Mouse (Mus musculus): ENCODE results near the gene Elavl3. TPM values are rescaled to one million over a fixed set of nuclear protein-coding genes. Genes with fewer than 3 reads are reported as not detected.
A peak's percentile ranks its signal among the peaks of the same experiment; 100 is the strongest.

Gene Elavl3
- total and polyA plus RNA-seq, 2 experiments, result not detected

GRCm38 (mm10) chr9:22089281-22089680, 37.5 kb upstream of the Elavl3 start:
- H3K4me1 ChIP-seq (ENCODE audit: control insufficient read depth, insufficient read depth, low read length), result peaks cover 4% of the 10 kb centered on the region; the same call in 1 of the 2 replicates
- no peak overlapping the region for H3K9ac ChIP-seq (ENCODE audit: low read depth, low read length)
- no peaks in the 10 kb centered on the region for H3K27me3 ChIP-seq (ENCODE audit: control insufficient read depth, insufficient read depth, low read length)
- no peak for DNase-seq (ENCODE audit: extremely low read depth, low read depth, low spot score)
- TF ChIP-seq CTCF (IDR thresholded peaks at IDR 0.05; ENCODE audit: low read depth, low read length) (no peak), POLR2A (IDR thresholded peaks at IDR 0.05; ENCODE audit: extremely low read depth, insufficient read depth, low read length) (no peak)
- WGBS, result 99% methylated on average over 7 of the region's 7 CpGs
- no peak overlapping the region for H3K27ac ChIP-seq (replicated peaks; ENCODE audit: insufficient read depth, low read depth, low read length)
- H3K79me2 ChIP-seq (ENCODE audit: control insufficient read depth, insufficient read depth, low read length), result no peaks in the 10 kb centered on the region
- no peak overlapping the region for H3K4me3 ChIP-seq (ENCODE audit: insufficient read depth, low read depth, low read length)
- no peaks in the 10 kb centered on the region for H3K36me3 ChIP-seq (ENCODE audit: control insufficient read depth, insufficient read depth, low read length)

GRCm38 (mm10) chr9:22087034-22087618, 35.3 kb upstream of the Elavl3 start:
- peaks cover 4% of the 10 kb centered on the region; the same call in 1 of the 2 replicates for H3K4me1 ChIP-seq (ENCODE audit: control insufficient read depth, insufficient read depth, low read length)
- DNase-seq (ENCODE audit: extremely low read depth, low read depth, low spot score), result no peak

GRCm38 (mm10) chr9:22086012-22086411, 34.2 kb upstream of the Elavl3 start:
- Histone ChIP-seq H3K27ac (replicated peaks; ENCODE audit: insufficient read depth, low read depth, low read length) (peak overlapping the region; percentile 65), H3K36me3 (ENCODE audit: control insufficient read depth, insufficient read depth, low read length) (peaks cover 5% of the 10 kb centered on the region; the same call in 1 of the 2 replicates), H3K79me2 (ENCODE audit: control insufficient read depth, insufficient read depth, low read length) (no peaks in the 10 kb centered on the region; the same call in 1 of the 2 replicates), H3K27me3 (ENCODE audit: control insufficient read depth, insufficient read depth, low read length) (no peaks in the 10 kb centered on the region), H3K4me1 (ENCODE audit: control insufficient read depth, insufficient read depth, low read length) (peaks cover 4% of the 10 kb centered on the region; the same call in 1 of the 2 replicates), H3K4me3 (ENCODE audit: insufficient read depth, low read depth, low read length) (peak overlapping the region; percentile 87), H3K9ac (ENCODE audit: low read depth, low read length) (peak overlapping the region; percentile 60)
- TF ChIP-seq CTCF (IDR thresholded peaks at IDR 0.05; ENCODE audit: low read depth, low read length) (no peak), POLR2A (IDR thresholded peaks at IDR 0.05; ENCODE audit: extremely low read depth, insufficient read depth, low read length) (no peak)
- DNase-seq (ENCODE audit: extremely low read depth, low read depth, low spot score), result no peak
- WGBS, result 80% methylated on average over 6 of the region's 6 CpGs

More at GRCm38 (mm10) chr9:22087034-22087618, 35.3 kb upstream of the Elavl3 start:
- WGBS, result 91% methylated on average over 2 of the region's 2 CpGs
- Histone ChIP-seq H3K36me3 (ENCODE audit: control insufficient read depth, insufficient read depth, low read length) (peaks cover 5% of the 10 kb centered on the region; the same call in 1 of the 2 replicates), H3K79me2 (ENCODE audit: control insufficient read depth, insufficient read depth, low read length) (no peaks in the 10 kb centered on the region; the same call in 1 of the 2 replicates), H3K27me3 (ENCODE audit: control insufficient read depth, insufficient read depth, low read length) (no peaks in the 10 kb centered on the region), H3K27ac (replicated peaks; ENCODE audit: insufficient read depth, low read depth, low read length) (no peak overlapping the region), H3K4me3 (ENCODE audit: insufficient read depth, low read depth, low read length) (no peak overlapping the region), H3K9ac (ENCODE audit: low read depth, low read length) (no peak overlapping the region)
- TF ChIP-seq POLR2A (IDR thresholded peaks at IDR 0.05; ENCODE audit: extremely low read depth, insufficient read depth, low read length), result no peak
- no peak for TF ChIP-seq CTCF (IDR thresholded peaks at IDR 0.05; ENCODE audit: low read depth, low read length)

GRCm38 (mm10) chr9:22085022-22085834, 33.4 kb upstream of the Elavl3 start, which contains the start of gene Ecsit:
Gene Ecsit, minus strand, starts transcription at chr9:22085438.
- under 1% methylated on average over 48 of the region's 48 CpGs for WGBS
- H3K27ac ChIP-seq (replicated peaks; ENCODE audit: insufficient read depth, low read depth, low read length), result peak within 1 kb of the TSS; percentile 74
- H3K27me3 ChIP-seq (ENCODE audit: control insufficient read depth, insufficient read depth, low read length), result no peaks in the 10 kb centered on the region
- peaks cover 4% of the 10 kb centered on the region; the same call in 1 of the 2 replicates for H3K4me1 ChIP-seq (ENCODE audit: control insufficient read depth, insufficient read depth, low read length)
- H3K9ac ChIP-seq (ENCODE audit: low read depth, low read length), result peak within 1 kb of the TSS; percentile 66
- no peaks in the 10 kb centered on the region; the same call in 1 of the 2 replicates for H3K79me2 ChIP-seq (ENCODE audit: control insufficient read depth, insufficient read depth, low read length)
- H3K36me3 ChIP-seq (ENCODE audit: control insufficient read depth, insufficient read depth, low read length), result peaks cover 5% of the 10 kb centered on the region; the same call in 1 of the 2 replicates
- DNase-seq (ENCODE audit: extremely low read depth, low read depth, low spot score), result peak; percentile 97
- H3K4me3 ChIP-seq (ENCODE audit: insufficient read depth, low read depth, low read length), result peak within 1 kb of the TSS; percentile 87
- TF ChIP-seq POLR2A (IDR thresholded peaks at IDR 0.05; ENCODE audit: extremely low read depth, insufficient read depth, low read length) (peak; percentile 63), CTCF (IDR thresholded peaks at IDR 0.05; ENCODE audit: low read depth, low read length) (no peak)

GRCm38 (mm10) chr9:22084667-22085021, 32.8 kb upstream of the Elavl3 start:
- Histone ChIP-seq H3K27ac (replicated peaks; ENCODE audit: insufficient read depth, low read depth, low read length) (peak overlapping the region; percentile 74), H3K4me3 (ENCODE audit: insufficient read depth, low read depth, low read length) (peak overlapping the region; percentile 87)

More at GRCm38 (mm10) chr9:22084667-22085021, 32.8 kb upstream of the Elavl3 start:
- 24% methylated on average over 4 of the region's 4 CpGs for WGBS
- DNase-seq (ENCODE audit: extremely low read depth, low read depth, low spot score), result no peak
- peaks cover 5% of the 10 kb centered on the region; the same call in 1 of the 2 replicates for H3K36me3 ChIP-seq (ENCODE audit: control insufficient read depth, insufficient read depth, low read length)
- peak overlapping the region; percentile 66 for H3K9ac ChIP-seq (ENCODE audit: low read depth, low read length)
- H3K79me2 ChIP-seq (ENCODE audit: control insufficient read depth, insufficient read depth, low read length), result no peaks in the 10 kb centered on the region; the same call in 1 of the 2 replicates
- TF ChIP-seq CTCF (IDR thresholded peaks at IDR 0.05; ENCODE audit: low read depth, low read length), result no peak
- TF ChIP-seq POLR2A (IDR thresholded peaks at IDR 0.05; ENCODE audit: extremely low read depth, insufficient read depth, low read length), result no peak
- peaks cover 4% of the 10 kb centered on the region; the same call in 1 of the 2 replicates for H3K4me1 ChIP-seq (ENCODE audit: control insufficient read depth, insufficient read depth, low read length)
- no peaks in the 10 kb centered on the region for H3K27me3 ChIP-seq (ENCODE audit: control insufficient read depth, insufficient read depth, low read length)

All from liver, adult 2 months (tissue).